Mouse (Mus musculus) E14TG2a.4 (cell line): ENCODE measurements around the gene Ntn3.

Experiments
- CTCF ChIP-seq: conservative IDR thresholded peaks from 2 replicates; pipeline ENCODE4 v1.5.1; 2014; ENCODE audit warnings: low read length
- NANOG ChIP-seq: IDR thresholded peaks from 2 replicates; pipeline ENCODE4 v1.6.1; 2014; ENCODE audit warnings: borderline replicate concordance, low read length, mixed read lengths
- POU5F1 ChIP-seq: IDR thresholded peaks from 2 replicates; pipeline ENCODE4 v1.6.1; 2014; ENCODE audit warnings: low read length, borderline replicate concordance

- TF ChIP-seq CTCF, result no peak; the same call in 1 of the 2 replicates
- no peak for TF ChIP-seq POU5F1
- no peak for TF ChIP-seq NANOG
Measured at GRCm38 (mm10) chr17:24212441-24213018, 3.2 kb upstream of the Ntn3 start.
